Mouse (Mus musculus) cerebellum, adult 11-12 months (tissue): ENCODE measurements around the gene Fxyd6.

Experiments
- DNase-seq: peaks from one replicate; pipeline ENCODE4 v3.0.0; 2022

Fxyd6 gene

DNA sequence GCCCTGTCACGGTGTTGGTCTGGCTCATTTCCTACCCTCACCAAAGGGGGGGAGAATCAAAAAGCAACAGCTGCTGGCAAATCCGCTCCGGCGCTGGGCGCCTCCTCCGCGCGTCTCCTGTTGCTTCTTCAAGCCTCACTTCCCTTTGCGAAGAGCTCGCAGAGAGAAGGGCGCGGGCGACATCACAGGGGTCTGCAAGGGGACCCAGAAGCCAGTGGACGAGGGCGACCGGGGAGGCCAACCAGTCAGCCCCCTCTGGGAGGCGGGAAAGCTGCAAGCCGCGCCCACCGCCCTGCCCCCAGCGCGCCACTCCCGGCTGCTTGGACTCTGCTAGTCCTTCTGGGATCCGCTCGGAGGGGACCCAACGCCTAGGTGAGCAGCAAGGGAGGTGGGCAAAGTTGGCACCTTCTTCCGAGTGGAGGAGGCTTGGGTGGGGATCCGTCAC is at the start of gene Fxyd6:
Fxyd6 (plus strand) TSS at position 69 of the 445 bp plus-strand sequence.
- DNase-seq = peak; percentile 64

DNA sequence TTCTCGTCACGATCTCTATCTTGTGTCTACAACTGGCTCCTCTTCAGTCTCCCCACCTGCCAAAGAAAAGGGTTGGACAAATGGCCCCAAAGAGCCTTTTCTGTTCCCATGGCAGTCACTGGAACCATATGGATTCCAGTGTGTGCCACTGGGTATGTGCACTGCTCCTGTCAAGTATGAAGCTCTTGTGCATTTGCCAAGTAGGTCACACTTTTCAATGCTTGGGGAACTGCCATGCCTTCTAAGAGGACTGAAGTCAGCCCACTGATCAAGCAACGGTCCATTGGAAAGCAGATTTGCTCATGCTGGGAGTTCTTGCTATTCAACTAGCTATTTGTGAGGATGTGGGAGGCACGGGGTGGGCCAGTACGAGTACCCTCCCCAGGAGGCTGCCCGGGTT is 48.5 kb upstream of the Fxyd6 start:
- no peak for DNase-seq

DNA sequence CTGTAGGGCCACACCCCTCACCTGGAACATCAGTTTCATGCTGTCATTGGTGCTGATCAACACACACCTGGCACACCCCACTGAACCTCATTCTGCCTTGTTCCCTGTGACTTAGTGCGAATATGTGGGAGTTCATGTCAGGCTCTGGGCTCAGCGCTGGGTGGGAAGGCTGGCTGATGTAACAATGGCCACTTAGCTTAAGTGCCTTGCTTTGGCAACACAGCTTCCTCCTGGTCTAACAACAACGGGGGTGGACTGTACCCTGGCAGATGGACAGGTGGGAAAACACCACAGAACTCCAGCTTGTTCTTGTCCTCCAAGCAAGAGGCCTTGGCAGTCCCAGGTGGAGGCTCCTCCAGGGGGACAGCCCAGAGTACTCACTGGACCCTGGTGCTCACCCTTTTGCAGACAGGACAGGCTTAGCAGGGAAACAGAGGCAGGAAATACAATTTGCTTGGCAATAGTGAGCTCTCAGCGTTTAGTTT is 48.0 kb upstream of the Fxyd6 start:
- no peak for DNase-seq

DNA sequence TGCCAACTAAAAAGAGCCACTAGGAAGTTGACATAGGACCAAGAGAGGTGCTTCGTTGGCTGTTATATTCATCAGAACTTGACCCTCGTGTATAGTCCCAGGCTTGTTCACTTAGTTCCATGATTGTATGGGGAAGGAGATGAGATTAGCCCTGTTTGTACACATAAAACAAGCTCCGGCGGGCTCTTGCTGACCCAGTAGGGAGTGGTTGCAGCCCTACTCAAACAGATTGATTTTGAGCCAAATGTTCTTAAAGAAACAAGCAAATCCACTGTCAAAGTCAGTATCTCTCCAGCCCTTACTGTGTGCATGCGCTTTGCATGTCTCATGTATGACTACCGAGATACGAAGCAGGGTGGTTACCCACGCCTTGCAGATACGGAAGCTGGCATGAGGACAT is 43.6 kb upstream of the Fxyd6 start:
- DNase-seq = no peak

DNA sequence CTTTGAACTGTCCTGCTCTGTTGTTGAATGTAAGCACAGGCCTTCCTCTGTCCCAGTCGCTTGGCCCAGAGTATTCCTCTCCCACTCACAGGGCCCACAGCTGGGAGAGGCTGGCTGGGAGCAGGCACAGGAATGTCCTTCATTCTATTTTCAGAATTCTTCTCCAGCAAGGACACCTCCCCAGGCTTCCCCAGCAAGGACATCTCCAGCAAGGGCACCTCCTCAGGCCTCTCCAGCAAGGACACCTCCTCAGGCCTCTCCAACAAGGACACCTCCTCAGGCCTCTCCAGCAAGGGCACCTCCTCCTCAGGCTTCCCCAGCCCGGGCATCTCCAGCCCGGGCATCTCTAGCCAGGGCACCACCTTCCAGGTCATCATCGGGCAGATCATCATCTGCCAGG is 41.7 kb upstream of the Fxyd6 start:
- no peak for DNase-seq

DNA sequence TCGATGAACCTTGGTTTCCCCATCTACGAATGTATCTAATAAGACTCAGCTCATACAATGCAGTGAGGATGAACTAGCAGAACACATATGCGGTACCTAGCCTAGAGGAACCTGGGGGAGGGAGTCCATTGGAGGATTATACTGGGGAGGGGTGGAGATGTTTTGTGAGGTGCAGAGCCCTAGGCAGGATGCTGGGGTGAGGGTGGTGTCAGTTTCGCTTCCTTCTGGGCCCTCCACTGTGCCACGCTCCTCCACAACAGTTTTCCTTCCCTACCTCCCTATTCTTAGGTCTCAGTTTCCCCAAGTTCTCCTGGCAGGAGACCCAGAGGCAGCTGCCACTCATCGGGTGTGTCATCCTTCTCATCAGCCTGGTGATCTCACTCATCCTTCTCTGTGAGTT is 40.4 kb upstream of the Fxyd6 start:
- no peak for DNase-seq

DNA sequence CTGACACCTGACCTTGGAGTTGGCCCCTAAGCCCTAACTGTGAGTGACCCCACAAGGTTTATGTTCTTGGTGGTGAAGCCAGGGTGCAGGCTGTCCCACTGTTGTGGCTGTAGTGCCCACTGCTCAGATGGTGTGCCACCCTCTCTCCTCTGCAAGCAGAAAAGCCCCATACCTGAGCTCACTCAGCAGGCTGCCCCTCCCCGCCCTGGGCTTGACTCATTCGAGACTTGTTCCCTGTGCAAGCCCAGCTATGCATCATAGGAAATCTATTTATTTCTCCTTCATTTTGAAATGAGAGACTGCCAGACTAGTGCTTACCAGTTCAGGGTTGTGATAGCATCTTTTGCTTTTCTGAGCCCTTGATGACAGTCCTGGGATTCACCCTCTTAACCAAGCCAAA is 32.6 kb upstream of the Fxyd6 start:
- no peak for DNase-seq

DNA sequence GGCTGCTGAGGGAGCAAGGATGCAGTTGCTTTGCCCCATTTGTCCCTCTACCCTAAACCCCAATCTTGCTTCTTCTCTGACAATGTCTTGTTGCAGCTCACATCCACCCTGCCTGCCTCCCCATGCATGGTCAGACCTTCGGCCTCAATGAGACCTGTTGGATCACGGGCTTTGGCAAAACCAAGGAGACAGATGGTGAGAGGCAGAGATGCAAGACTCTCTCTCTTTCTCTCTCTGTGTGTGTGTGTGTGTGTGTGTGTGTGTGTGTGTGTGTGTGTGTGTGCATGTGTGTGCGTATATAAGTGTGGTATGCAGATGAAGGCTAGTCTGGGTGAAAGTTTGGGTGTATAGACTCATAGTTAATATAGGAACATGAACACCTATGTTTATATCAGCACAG is 26.9 kb upstream of the Fxyd6 start:
- no peak for DNase-seq

DNA sequence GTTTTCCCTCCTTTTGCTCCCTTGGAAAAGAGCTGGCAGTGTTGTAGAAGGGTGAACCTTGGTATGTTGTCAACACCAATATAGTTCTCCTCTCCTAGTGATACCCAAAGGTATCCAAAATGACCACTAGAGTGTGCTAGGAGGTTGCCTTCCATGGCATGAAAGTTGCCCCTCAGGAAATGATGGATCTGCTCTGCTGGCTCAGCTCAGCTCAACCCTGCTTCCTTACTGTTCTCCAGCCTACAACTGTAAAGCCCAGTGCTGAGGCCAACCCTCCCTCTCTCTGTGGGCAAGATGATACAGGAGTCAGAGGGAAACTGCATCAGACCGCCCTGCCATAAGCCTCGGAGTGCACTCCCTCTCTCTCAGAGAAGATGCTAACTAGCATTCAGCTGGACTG is 24.5 kb upstream of the Fxyd6 start:
- peak; percentile 52 for DNase-seq

DNA sequence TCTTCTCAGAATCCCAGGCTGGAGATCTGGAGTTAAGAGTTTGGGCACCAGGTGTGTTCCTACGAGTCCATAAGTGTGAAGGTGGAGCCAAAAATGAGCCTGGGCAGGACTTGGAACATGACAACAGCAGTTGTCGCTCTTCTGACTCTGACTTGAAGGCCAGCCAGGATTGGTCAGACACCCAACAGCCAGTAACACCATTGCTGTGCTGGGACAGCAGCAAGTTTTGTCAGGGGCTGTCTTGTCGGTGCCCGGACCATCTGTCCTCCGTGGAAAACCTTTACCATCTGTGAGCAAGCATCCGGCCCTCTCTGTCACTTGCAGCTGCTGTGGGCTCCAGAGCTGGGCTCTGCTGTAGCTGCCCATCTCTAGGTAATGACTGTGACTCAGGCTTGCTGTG is 23.7 kb upstream of the Fxyd6 start:
- no peak for DNase-seq

DNA sequence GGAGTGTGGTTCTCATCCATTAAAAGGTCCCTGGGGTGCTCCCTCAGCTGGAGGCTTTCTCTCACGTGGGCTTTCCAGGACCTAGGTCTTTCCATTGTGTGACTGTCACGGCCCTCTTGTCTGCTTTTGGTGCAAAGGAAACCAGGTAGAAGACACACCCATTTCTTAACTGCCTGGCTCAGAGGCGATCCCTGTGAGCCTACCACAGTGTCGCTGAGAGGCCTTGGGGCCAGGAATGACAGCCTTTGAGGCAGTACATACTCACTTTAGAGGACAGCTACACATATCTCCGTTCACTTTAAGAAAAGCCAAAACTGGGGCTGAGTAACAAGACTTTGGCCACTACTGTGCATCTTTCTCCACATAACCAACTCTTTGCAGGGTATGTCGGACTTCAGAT is 21.4 kb upstream of the Fxyd6 start:
- DNase-seq = no peak

DNA sequence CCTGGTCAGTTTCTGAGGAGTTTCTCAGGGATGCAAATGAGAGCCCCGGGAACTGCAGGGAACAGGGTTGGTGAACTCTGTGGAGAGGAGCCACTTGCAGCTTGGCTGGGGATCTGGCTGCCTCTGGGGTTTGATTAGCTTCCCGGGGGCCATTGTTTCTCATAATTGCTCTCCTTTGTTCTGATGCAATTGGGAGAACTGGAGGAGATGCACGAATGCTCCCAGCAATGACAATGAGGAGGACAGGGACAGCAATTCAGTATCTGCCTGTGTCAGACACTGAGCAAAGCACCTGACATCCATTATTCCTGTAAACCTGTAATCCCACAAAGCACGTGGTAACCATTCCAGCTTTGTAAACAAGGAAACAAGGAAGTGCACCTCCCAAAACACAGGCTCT is 20.8 kb upstream of the Fxyd6 start:
- DNase-seq = no peak

DNA sequence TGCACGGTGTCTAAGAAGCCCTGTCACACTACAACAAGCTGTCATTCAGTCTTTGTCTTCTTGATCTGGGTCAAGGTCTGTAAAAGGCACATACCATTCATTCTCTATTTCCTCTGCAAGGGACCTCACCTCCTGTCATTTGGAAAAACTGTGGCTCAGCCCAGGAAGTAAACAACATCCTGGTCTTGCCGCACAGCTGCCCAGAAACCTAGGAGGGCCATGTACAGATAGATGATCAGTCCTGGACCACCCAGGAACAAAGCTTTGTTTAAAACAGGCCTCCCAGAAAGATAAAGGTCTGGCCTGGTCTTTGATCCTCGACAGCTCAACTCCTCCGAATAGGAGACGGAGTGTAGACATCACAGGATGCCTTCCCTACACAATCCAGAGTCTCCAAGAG is 20.1 kb upstream of the Fxyd6 start:
- DNase-seq = no peak

DNA sequence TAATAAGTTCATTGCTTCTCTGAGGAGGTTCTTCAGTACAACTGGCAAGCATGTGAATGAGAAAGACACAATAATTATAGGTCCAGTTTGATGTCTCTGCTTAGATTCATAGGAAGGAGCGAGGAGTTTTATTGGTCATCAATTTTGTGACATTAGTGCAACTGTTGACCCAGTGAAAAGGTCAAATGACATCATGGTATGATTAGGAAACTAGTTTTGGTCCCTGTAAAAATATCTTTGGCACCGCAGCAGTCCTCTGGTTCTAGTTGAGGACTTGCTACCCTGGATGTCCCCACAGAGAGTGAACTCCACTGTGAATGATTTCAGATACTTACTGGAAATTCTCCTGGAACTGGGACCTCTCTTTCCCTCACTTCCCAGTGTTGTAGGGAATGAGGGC is 14.8 kb upstream of the Fxyd6 start:
- DNase-seq = no peak

DNA sequence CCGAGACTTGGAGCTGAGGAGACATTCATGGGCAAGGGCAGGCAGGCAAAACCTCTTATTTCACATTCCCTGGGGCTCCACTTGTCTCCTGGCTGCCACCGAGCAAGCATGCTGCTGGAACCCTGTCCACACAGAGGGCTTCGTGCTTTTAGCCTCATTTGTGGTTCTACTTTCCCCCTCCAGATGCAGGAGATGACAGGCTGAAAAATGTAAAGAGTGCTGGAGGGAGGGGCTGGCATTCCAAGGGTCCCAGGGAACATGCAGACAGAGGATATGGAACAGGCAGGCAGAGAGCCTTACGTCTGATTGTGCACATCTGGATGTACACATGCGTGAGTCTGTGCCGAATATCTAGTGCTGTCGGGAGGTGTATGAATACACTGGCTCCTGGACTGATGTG is 11.6 kb upstream of the Fxyd6 start:
- no peak for DNase-seq

DNA sequence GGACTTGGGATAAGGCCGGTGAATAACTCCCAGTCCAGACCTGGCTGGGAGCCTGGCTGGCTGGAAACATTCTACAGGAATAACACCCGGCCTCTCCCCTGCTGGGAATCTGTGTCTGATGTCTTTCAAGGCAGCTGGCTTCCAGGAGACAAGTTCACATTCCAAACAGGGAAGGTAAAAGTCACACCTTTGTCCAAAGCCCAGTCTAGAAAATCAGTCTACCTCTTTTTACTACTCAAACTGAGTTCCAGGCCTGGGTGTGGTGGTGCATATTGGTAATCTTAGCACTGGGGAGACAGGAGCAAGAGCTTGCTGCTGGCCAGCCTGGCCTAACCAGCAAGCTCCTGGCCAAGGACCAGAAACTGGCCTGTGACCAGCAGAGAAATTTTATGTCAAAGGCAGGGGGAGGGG is 7.9 kb upstream of the Fxyd6 start:
- DNase-seq = peak; percentile 75

DNA sequence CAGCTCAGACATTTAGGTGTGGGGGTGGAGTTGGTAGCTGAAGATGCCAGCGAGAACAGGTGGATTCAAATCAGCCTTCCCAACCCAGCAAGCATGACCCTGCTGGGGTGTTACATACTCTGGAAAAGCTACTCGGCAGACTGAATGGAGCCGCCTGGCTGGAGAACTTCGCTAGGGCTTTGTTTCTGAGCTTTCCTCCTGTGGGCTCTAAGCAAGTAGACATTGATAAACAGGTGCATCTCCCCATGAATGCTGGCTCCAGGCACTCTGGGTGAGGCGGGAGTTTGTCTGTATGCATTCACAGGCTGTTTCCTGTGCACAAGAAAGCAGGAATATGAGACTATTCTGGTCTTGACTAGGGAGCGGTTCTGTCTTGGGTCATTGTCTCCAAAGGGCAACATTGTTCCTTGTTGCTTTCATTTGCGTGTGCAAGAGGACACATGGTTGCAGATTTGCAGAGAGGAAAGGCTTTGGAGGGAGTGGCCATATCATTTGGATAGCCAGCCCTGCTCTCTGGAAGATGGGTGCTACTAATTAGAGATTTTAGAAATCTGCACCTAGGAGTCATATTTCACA is 6.3 kb upstream of the Fxyd6 start:
- DNase-seq = peak; percentile 75

DNA sequence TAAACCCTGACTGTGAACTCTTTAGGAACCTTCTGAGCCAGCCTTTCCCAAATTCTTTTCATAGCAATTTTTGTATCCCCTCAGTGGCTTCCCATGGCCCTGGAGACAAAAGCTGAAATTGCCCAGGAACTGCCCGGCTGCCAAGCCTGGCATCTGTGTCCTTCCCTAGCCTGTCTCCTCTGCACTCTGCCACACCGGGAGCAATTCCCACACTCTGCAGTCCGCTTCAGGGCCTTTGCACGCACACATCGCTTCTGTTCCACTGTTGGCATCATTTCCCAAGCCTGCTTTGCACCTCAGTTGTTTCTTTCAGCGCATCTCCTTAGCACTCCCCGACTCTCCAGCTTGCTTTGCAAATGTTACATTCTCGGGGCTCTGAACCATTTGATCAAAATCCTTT is 2.3 kb upstream of the Fxyd6 start:
- no peak for DNase-seq

DNA sequence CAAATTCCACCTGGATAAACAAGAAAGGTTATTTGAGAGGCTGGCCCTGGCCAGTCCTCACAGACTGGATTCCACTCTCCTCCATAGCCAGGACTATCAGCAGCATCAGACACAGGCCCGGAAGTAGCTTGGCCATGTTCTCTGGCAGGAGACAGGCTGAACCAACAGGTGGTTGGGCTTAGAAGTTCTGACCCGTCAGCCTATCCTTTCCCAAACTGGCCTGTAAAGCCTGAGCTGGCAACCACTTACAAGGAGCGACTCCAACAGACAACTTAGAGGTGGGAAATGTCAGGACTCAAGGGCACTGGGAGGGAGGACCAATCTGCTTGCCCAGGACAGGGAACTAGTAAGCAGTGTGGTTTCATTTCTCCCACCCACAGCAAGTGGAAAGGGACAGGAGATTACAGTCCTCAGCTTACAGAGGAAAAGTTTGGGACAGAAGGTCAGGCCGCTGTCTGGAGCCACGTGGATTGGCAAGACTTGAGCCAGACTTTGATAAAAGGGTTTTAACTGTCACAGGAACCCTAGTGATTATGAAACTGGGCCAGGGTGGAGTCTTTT is 1.6 kb upstream of the Fxyd6 start:
- no peak for DNase-seq

DNA sequence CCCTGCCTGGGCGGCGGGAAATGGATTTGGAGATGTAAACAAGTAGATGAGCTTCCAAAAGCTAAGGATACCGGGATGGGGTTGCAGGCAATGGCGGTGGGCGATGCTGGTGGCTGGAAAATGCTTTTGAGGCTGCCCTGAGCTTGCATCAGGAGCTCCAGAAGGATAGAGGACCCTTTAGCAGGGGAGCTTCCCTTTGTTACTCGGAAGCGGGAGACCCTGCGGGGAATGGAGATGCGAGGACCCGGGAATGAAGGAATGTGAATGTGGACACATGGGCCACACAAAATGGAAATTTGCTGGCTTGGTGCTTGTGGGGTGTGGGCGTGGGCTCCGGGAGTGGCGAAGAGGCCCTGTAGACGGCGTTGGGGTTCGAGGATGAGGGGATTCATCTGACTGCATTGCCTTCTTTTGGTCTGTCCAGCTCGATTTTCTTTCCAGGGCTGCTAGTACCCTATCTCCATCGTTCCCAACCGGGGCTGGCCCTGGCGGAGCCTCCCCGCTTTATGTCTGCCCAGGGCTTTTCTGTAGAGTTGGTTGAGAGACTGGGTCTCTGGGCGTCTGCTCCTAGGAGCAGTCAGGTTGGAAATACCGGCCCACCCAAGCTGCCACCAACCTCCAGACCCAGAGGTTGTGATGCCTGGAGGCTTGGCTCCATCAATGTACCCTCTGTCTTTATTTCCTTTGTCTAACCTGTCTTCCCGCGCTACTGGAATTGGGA is 791 bp downstream of the Fxyd6 start:
- no peak for DNase-seq

DNA sequence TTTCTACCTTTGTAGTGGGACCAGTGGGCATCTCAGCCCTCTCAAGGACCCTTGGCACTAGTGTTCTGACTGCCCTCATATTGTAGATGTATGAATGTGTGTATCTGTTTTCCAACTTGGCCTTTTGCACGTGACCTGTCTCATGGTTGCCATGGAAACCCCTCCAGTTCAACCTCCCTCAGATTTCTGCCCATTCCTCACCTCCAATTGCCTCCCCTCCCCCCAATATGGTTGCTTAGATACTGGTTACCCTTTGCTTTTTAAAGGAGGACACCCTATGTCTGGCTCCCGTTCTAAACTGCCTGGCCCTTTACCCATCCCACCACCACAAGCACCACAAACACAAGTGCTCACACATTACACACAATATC is 1.3 kb downstream of the Fxyd6 start:
- DNase-seq = no peak

DNA sequence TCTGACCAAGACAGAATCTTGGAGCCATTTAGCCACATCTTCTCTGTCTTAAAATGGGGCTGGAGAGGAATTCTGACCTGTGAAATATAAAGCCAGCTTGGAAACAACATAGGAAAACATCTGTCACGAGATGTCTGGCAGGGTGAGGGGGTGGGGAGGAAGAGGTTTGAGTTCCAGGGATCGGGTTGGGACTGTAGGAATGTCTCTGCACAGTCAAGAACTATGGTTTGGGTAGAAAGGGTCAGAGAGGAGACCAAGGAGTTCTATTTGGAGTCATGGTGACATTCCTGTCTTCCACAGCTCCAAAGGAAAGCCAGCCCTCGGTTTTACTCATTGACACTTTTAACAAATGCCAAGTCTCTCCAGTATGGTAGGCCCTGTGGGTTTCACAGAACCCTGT is 3.9 kb downstream of the Fxyd6 start:
- DNase-seq = no peak

DNA sequence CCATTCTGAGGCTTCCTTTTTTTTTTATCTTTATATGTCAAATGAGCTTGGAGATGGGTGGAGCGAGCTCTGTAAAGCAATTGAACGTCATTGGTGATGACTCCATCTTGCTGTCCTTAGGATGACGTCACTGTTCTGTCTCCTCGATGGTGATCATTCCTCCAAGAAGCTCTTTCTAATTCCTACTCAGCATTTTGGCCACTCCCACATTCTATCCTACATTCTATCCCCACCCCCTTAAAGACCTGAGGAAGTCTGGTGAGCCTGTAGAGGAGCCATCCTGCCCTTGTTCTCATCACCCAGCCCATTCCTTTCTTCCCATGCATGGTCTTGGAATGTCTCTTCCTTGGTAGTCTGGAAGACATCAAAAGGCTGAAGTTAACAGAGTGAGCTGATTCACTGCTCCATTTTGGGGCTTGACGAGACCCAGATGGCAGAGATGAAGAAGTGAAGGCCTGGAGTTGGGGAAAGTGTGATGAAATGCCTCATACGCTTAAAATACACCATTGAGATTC is 5.1 kb downstream of the Fxyd6 start:
- peak; percentile 2 for DNase-seq

DNA sequence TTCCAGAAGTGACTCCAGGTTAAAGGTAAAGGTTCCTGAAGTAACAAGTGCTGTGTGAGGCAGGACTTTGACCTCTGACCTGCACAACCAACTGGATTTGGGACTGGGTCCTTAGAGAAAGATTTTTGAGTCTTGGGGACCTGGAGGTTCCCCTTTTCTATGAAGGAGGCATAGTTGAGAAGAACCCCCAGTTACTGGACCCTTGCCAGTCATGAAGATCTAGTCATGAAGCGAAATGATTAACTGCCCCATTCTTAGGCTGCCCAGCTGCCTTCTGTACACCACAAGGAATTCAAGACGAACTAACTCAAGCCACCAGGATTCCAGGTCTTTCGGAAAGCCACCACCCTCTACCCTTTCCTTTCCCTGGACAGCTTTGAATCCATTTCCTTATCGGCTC is 6.4 kb downstream of the Fxyd6 start:
- DNase-seq = no peak
